Mouse (Mus musculus) neutrophil, adult 59 days (primary cell): ENCODE measurements around the gene Nmbr. TPM values are rescaled to one million over a fixed set of nuclear protein-coding genes. Genes with fewer than 3 reads are reported as not detected.

Source experiments
- total RNA-seq, 2 experiments: library from RNA; stranded (reverse); gene quantifications; 1 replicate in 1 of 2; 2 replicates in 1 of 2; pipeline ENCODE4 v1.2.4; 2023

Nmbr gene
- total RNA-seq, result not detected

GRCm38 (mm10) chr10:14705072-14706066 lies at the start of gene Nmbr, which contains the start of gene Vta1:
Gene Nmbr, plus strand, starts transcription at chr10:14705591.
Gene Vta1, minus strand, starts transcription at chr10:14705560.

DNA sequence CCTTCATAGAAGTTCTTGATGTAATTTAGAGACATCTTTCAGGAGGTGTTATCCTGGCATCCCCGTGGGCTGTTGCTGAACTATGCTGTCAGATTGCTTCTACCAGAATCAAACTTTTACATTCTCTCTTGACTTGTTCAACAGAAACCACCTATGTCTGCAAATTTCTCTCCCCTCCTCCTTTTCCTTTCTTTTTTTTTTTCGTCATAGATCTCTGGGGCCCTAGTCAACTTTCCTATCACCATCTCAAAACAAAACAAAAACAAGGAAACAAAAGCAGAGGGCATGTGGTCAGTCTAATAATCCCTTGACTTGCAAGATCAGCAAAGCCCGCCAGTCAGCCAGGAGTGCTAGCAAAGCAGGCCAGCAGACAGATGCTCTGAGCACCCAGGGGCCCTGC lies 12.7 kb downstream of the Nmbr start, which contains the start of gene Gje1:
Gje1 (minus strand) TSS at position 101 of the 400 bp plus-strand sequence.

Other genes starting within 250 kb of the Nmbr start
- 10 to 100 TPM; 11.1 to 13.3 TPM for gene Adgrg6, start 159.9 kb upstream of the Nmbr start, total RNA-seq
- 10 to 100 TPM; 46.9 to 52.3 TPM for gene Vta1, start within 50 bp of the Nmbr start, total RNA-seq
- gene Gje1, start 12.6 kb downstream of the Nmbr start, total RNA-seq, result not detected